ENCODE assay signal across 15 mouse cellular contexts in genomic region chr9:89968836-89969450, GRCm38 (mm10). TPM values are rescaled to one million over a fixed set of nuclear protein-coding genes. Genes with fewer than 3 reads are reported as not detected.
DNase-seq lines count a peak whose midpoint lies in the region; ATAC-seq and TF ChIP-seq lines count a peak whose summit lies in the region.
"Had no signal": no experiment of that assay in that cellular context is flagged by ENCODE, and none has a peak within 500 bp of the region (broad histone marks: within the 10 kb centered on the region; RNA-seq: fewer than 3 reads in every experiment).

No protein-coding gene starts in this region.

- H3K27ac ChIP-seq in gastrocnemius, adult 2 months: no peak overlapping the region
- no peak overlapping the region for H3K27ac ChIP-seq in liver, embryonic 14.5 days
- H3K27ac ChIP-seq in liver, embryonic 11.5 days (ENCODE audit: low read depth, low read length): no peak overlapping the region
- H3K27ac ChIP-seq: hindbrain, embryonic 10.5 days had no signal

- H3K36me3 ChIP-seq in liver, embryonic 14.5 days (replicated peaks; ENCODE audit: control insufficient read depth, insufficient read depth, low read depth): no peaks in the 10 kb centered on the region
- no peaks in the 10 kb centered on the region for H3K36me3 ChIP-seq in liver, embryonic 11.5 days (ENCODE audit: control insufficient read depth, insufficient read depth, low read length)
- no peaks in the 10 kb centered on the region for H3K36me3 ChIP-seq in E14TG2a.4 (ENCODE audit: insufficient read depth, low read length)
- H3K36me3 ChIP-seq: hindbrain, embryonic 10.5 days had no signal

- intact Hi-C loops in gastrocnemius, adult 2 months (cut with DNase I): no loop called here

- no peaks in the 10 kb centered on the region for H3K9me3 ChIP-seq in liver, embryonic 14.5 days (ENCODE audit: control insufficient read depth, low read length)
- no peaks in the 10 kb centered on the region for H3K9me3 ChIP-seq in liver, embryonic 11.5 days (ENCODE audit: control insufficient read depth, low read length)
- no peaks in the 10 kb centered on the region for H3K9me3 ChIP-seq in E14TG2a.4 (ENCODE audit: low read length)
- H3K9me3 ChIP-seq: hindbrain, embryonic 10.5 days had no signal

- no peak for DNase-seq in gastrocnemius, adult 2 months
- DNase-seq in gastrocnemius, postnatal 10 days: no peak
- DNase-seq in liver, embryonic 14.5 days (ENCODE audit: low read depth in 3 of 3, low spot score in 3 of 3): no peak
- DNase-seq in liver, embryonic 11.5 days (ENCODE audit: low spot score): no peak
- no peak for DNase-seq in spleen, adult 18-20 months
- DNase-seq: cerebellum, adult 8-10 months; kidney, adult 18-20 months; thymus, adult 2 months had no signal

- no peaks in the 10 kb centered on the region; a peak in 1 of 4 replicates for H3K4me1 ChIP-seq in liver, embryonic 14.5 days (replicated peaks; ENCODE audit: control insufficient read depth in 2 of 2, insufficient read depth in 2 of 2, low read length in 1 of 2)
- no peaks in the 10 kb centered on the region for H3K4me1 ChIP-seq in liver, embryonic 11.5 days (replicated peaks; ENCODE audit: control insufficient read depth, insufficient read depth, low read length)
- H3K4me1 ChIP-seq in E14TG2a.4 (replicated peaks; ENCODE audit: low read depth, low read length): no peaks in the 10 kb centered on the region
- H3K4me1 ChIP-seq: hindbrain, embryonic 10.5 days had no signal

- H3K9ac ChIP-seq in liver, embryonic 14.5 days (replicated peaks): no peak overlapping the region
- no peak overlapping the region for H3K9ac ChIP-seq in liver, embryonic 11.5 days (ENCODE audit: low read depth, low read length)

- no peak for TF ChIP-seq EP300 in liver, embryonic 14.5 days (IDR thresholded peaks at IDR 0.05; ENCODE audit: low read depth)

- no peaks in the 10 kb centered on the region for H3K27me3 ChIP-seq in liver, embryonic 14.5 days (ENCODE audit: control insufficient read depth, insufficient read depth, low read length)
- 0 out of 2 replicates have a peak, but pooled peaks cover 2% of the 10 kb centered on the region for H3K27me3 ChIP-seq in liver, embryonic 11.5 days (replicated peaks; ENCODE audit: control insufficient read depth, insufficient read depth, low read length)
- peaks cover 15% of the 10 kb centered on the region for H3K27me3 ChIP-seq in E14TG2a.4 (ENCODE audit: insufficient read depth, low read length)

- 58% methylated on average over 6 of the region's 6 CpGs for WGBS in liver, embryonic 14.5 days (ENCODE audit: insufficient replicate concordance)
- 73% methylated on average over 6 of the region's 6 CpGs for WGBS in liver, embryonic 11.5 days

- no peak for ATAC-seq in liver, embryonic 14.5 days (ENCODE audit: insufficient read depth)
- ATAC-seq in liver, embryonic 11.5 days (replicated peaks; ENCODE audit: low FRiP score): no peak
- 0 out of 2 replicates have a peak, but pooled peaks have one; percentile 32 for ATAC-seq in megakaryocyte progenitor cell, adult 5-6 weeks (replicated peaks; ENCODE audit: poor library complexity)
- no peak for ATAC-seq in inflammation-experienced regulatory T-cells, adult 6 months

- no peak overlapping the region for H3K4me3 ChIP-seq in gastrocnemius, adult 2 months
- H3K4me3 ChIP-seq in liver, embryonic 14.5 days (ENCODE audit: insufficient read depth in 1 of 2, low read depth in 2 of 2, low read length in 2 of 2): no peak overlapping the region
- no peak overlapping the region for H3K4me3 ChIP-seq in liver, embryonic 11.5 days (ENCODE audit: low read depth, low read length)
- no peak overlapping the region for H3K4me3 ChIP-seq in E14TG2a.4 (replicated peaks; ENCODE audit: low read length)
- H3K4me3 ChIP-seq: hindbrain, embryonic 10.5 days had no signal

- TF ChIP-seq CTCF in gastrocnemius, adult 2 months (IDR thresholded peaks at IDR 0.05): peak; percentile 13; the same call in 1 of the 2 replicates
- TF ChIP-seq CTCF in liver, embryonic 14.5 days (IDR thresholded peaks at IDR 0.05; ENCODE audit: low read depth): peak; percentile 44
- peak; percentile 53 for TF ChIP-seq CTCF in E14TG2a.4 (conservative IDR thresholded peaks at IDR 0.05; ENCODE audit: low read length)

- no peak overlapping the region for H3K4me2 ChIP-seq in liver, embryonic 14.5 days (ENCODE audit: low read depth)
- H3K4me2 ChIP-seq in liver, embryonic 11.5 days: no peak overlapping the region
- H3K4me2 ChIP-seq: heart, embryonic 11.5 days had no signal

RNA-seq across cellular contexts. Expression of gene Rasgrf1, which starts 59.2 kb away (rescaled TPM):
- total RNA-seq in gastrocnemius, adult 2 months (2021): not detected
- under 1 TPM; 0.14 to 0.29 TPM for total RNA-seq in gastrocnemius, postnatal 10 days (2021)
- polyA plus RNA-seq in liver, embryonic 14.5 days (2012; rRNA removed): 0.01 TPM in 2 replicates
- not detected in 2 replicates for polyA plus RNA-seq in liver, embryonic 14.5 days (2014; fragmentation: Nextera tagmentation; extraction: Ambion mirVana)
- not detected in 2 replicates for polyA plus RNA-seq in liver, embryonic 11.5 days (2014; fragmentation: Nextera tagmentation; extraction: Ambion mirVana)
- 0.02 and 0.07 TPM in 2 replicates for total RNA-seq in megakaryocyte progenitor cell, adult 5-6 weeks (2015)
- total RNA-seq in megakaryocyte progenitor cell, adult 5-6 weeks (2017): not detected in 2 replicates
- polyA plus RNA-seq in inflammation-experienced regulatory T-cells, adult 6 months (2017; shearing (Covaris generic)): under 1 TPM in 2 of 3 experiments, not detected in 1; 0.30 to 0.47 TPM
- polyA plus RNA-seq: C2C12; forebrain, embryonic 11.5 days had no signal
